Mouse (Mus musculus): ENCODE measurements around the gene Jpt1.

The Jpt1 gene

GRCm38 (mm10) chr11:115462243-115462891 is 51.8 kb downstream of the Jpt1 start, which contains the start of gene Slc16a5:
Gene Slc16a5, plus strand, starts transcription at chr11:115462474.
- no peak for TF ChIP-seq GATA4 (IDR thresholded peaks at IDR 0.05; ENCODE audit: insufficient replicate concordance, low read length)

- no peak for TF ChIP-seq GATA4 (IDR thresholded peaks at IDR 0.05; ENCODE audit: insufficient replicate concordance, low read length)
These were observed 52.3 kb downstream of the Jpt1 start for GRCm38 (mm10) chr11:115461846-115462242.

- TF ChIP-seq GATA4 (IDR thresholded peaks at IDR 0.05; ENCODE audit: insufficient replicate concordance, low read length), result no peak
These were observed 53.2 kb downstream of the Jpt1 start for GRCm38 (mm10) chr11:115460976-115461375.

- peak; percentile 20; the same call in 1 of the 2 replicates for TF ChIP-seq GATA4 (IDR thresholded peaks at IDR 0.05; ENCODE audit: insufficient replicate concordance, low read length)
These were observed 56.8 kb downstream of the Jpt1 start for GRCm38 (mm10) chr11:115457405-115457804.

- no peak for TF ChIP-seq GATA4 (IDR thresholded peaks at IDR 0.05; ENCODE audit: insufficient replicate concordance, low read length)
These were observed 58.0 kb downstream of the Jpt1 start for GRCm38 (mm10) chr11:115456182-115456581.

GRCm38 (mm10) chr11:115455619-115456018 is 58.6 kb downstream of the Jpt1 start:
- no peak for TF ChIP-seq GATA4 (IDR thresholded peaks at IDR 0.05; ENCODE audit: insufficient replicate concordance, low read length)

- TF ChIP-seq GATA4 (IDR thresholded peaks at IDR 0.05; ENCODE audit: insufficient replicate concordance, low read length), result no peak
These were observed 60.9 kb downstream of the Jpt1 start for GRCm38 (mm10) chr11:115453306-115453705.

- no peak for TF ChIP-seq GATA4 (IDR thresholded peaks at IDR 0.05; ENCODE audit: insufficient replicate concordance, low read length)
These were observed 61.8 kb downstream of the Jpt1 start for GRCm38 (mm10) chr11:115452281-115452860.

GRCm38 (mm10) chr11:115451781-115452241 is 62.4 kb downstream of the Jpt1 start:
- no peak for TF ChIP-seq GATA4 (IDR thresholded peaks at IDR 0.05; ENCODE audit: insufficient replicate concordance, low read length)

- TF ChIP-seq GATA4 (IDR thresholded peaks at IDR 0.05; ENCODE audit: insufficient replicate concordance, low read length), result no peak
These were observed 64.0 kb downstream of the Jpt1 start for GRCm38 (mm10) chr11:115450176-115450575.

GRCm38 (mm10) chr11:115448998-115449397 is 65.2 kb downstream of the Jpt1 start:
- no peak for TF ChIP-seq GATA4 (IDR thresholded peaks at IDR 0.05; ENCODE audit: insufficient replicate concordance, low read length)

GRCm38 (mm10) chr11:115448075-115448474 is 66.1 kb downstream of the Jpt1 start:
- TF ChIP-seq GATA4 (IDR thresholded peaks at IDR 0.05; ENCODE audit: insufficient replicate concordance, low read length), result no peak

Data from liver, adult (tissue).